Mouse (Mus musculus) macrophage (primary cell): ENCODE measurements around the gene Def8. TPM values are rescaled to one million over a fixed set of nuclear protein-coding genes. Genes with fewer than 3 reads are reported as not detected.
"Not testable (repeated sequence)": the region's sequence is repeated elsewhere in the genome, so short reads cannot be mapped to it uniquely, and the experiment has no call there.

Experiments
- H3K27ac ChIP-seq: fragments of 350-480 bp; formaldehyde crosslinking; 2 replicates; pipeline ENCODE4 v1.9.0; 2021
- H3K36me3 ChIP-seq: fragments of 350-480 bp; formaldehyde crosslinking; 2 replicates; pipeline ENCODE4 v1.9.0; 2021; ENCODE audit errors: inconsistent target
- H3K4me3 ChIP-seq: fragments of 350-480 bp; formaldehyde crosslinking; 2 replicates; pipeline ENCODE4 v1.9.0; 2021; ENCODE audit errors: inconsistent target
- H3K79me2 ChIP-seq: fragments of 350-480 bp; formaldehyde crosslinking; 2 replicates; pipeline ENCODE4 v1.9.0; 2021; ENCODE audit errors: inconsistent target
- WGBS: methylation state at CpG from one replicate; pipeline ENCODE4 v1.1.7; 2026; ENCODE audit warnings: inconsistent platforms; ENCODE audit not compliant: missing documents; 5-methylcytosine and 5-hydroxymethylcytosine counted together
- polyA plus RNA-seq: library from polyadenylated mRNA; stranded (reverse); fragments of 250-400 nt; gene quantifications from 3 replicates; pipeline ENCODE4 v1.2.4, GENCODE M21; 2018; ENCODE audit warnings: inconsistent platforms

Def8 gene
- polyA plus RNA-seq, 1 experiment from 2014 or later = 10.3 TPM

- Histone ChIP-seq H3K79me2 (no peaks in the 10 kb centered on the region), H3K36me3 (peaks cover 2% of the 10 kb centered on the region; the same call in 1 of the 2 replicates), H3K27ac (no peak overlapping the region), H3K4me3 (no peak overlapping the region)
- WGBS = 88% methylated on average over 13 of the region's 13 CpGs
Measured at GRCm38 (mm10) chr8:123407612-123408011, 15.7 kb upstream of the Def8 start.

GRCm38 (mm10) chr8:123408586-123409544, 14.5 kb upstream of the Def8 start:
- 38% methylated on average over 7 of the region's 9 CpGs for WGBS
- Histone ChIP-seq H3K27ac (no peak overlapping the region), H3K36me3 (no peaks in the 10 kb centered on the region), H3K4me3 (no peak overlapping the region), H3K79me2 (no peaks in the 10 kb centered on the region)

- no peak overlapping the region for H3K27ac ChIP-seq
- no peak overlapping the region for H3K4me3 ChIP-seq
- H3K36me3 ChIP-seq = no peaks in the 10 kb centered on the region
- WGBS = 72% methylated on average over 8 of the region's 8 CpGs
- H3K79me2 ChIP-seq = no peaks in the 10 kb centered on the region
Measured at GRCm38 (mm10) chr8:123410049-123410587, 13.2 kb upstream of the Def8 start.

- no peaks in the 10 kb centered on the region for H3K79me2 ChIP-seq
- H3K27ac ChIP-seq = no peak overlapping the region
- WGBS = 19% methylated on average over 11 of the region's 11 CpGs
- H3K36me3 ChIP-seq = no peaks in the 10 kb centered on the region
- no peak overlapping the region for H3K4me3 ChIP-seq
Measured at GRCm38 (mm10) chr8:123410788-123411187, 12.5 kb upstream of the Def8 start.

- Histone ChIP-seq H3K79me2 (no peaks in the 10 kb centered on the region), H3K36me3 (no peaks in the 10 kb centered on the region), H3K4me3 (no peak within 1 kb of the TSS), H3K27ac (no peak within 1 kb of the TSS)
- under 1% methylated on average over 29 of the region's 29 CpGs for WGBS
Measured at GRCm38 (mm10) chr8:123411246-123411645, 12.1 kb upstream of the Def8 start, which contains the start of gene Tubb3. Tubb3 (plus strand) TSS chr8:123411424.

- Histone ChIP-seq H3K36me3 (no peaks in the 10 kb centered on the region), H3K27ac (no peak overlapping the region), H3K4me3 (no peak overlapping the region), H3K79me2 (no peaks in the 10 kb centered on the region)
- WGBS = 23% methylated on average over 16 of the region's 16 CpGs
Measured at GRCm38 (mm10) chr8:123411781-123412327, 11.5 kb upstream of the Def8 start.

- no peak overlapping the region for H3K27ac ChIP-seq
- no peak overlapping the region for H3K4me3 ChIP-seq
- H3K79me2 ChIP-seq = no peaks in the 10 kb centered on the region
- WGBS = 12% methylated on average over 11 of the region's 12 CpGs
- H3K36me3 ChIP-seq = no peaks in the 10 kb centered on the region
Measured at GRCm38 (mm10) chr8:123412560-123413170, 10.7 kb upstream of the Def8 start.

GRCm38 (mm10) chr8:123414255-123414654, 9.1 kb upstream of the Def8 start:
- WGBS = 23% methylated on average over 9 of the region's 9 CpGs

GRCm38 (mm10) chr8:123414997-123415696, 8.2 kb upstream of the Def8 start:
- H3K36me3 ChIP-seq, H3K27ac ChIP-seq, H3K4me3 ChIP-seq, H3K79me2 ChIP-seq: not testable (repeated sequence)
- WGBS = 67% methylated on average over 3 of the region's 5 CpGs

More at GRCm38 (mm10) chr8:123414255-123414654, 9.1 kb upstream of the Def8 start:
- H3K4me3 ChIP-seq = no peak overlapping the region
- H3K79me2 ChIP-seq = no peaks in the 10 kb centered on the region
- H3K36me3 ChIP-seq = no peaks in the 10 kb centered on the region
- H3K27ac ChIP-seq = no peak overlapping the region

GRCm38 (mm10) chr8:123415967-123416943, 7.1 kb upstream of the Def8 start:
- no peaks in the 10 kb centered on the region for H3K79me2 ChIP-seq
- H3K4me3 ChIP-seq = no peak overlapping the region
- WGBS = 79% methylated on average over 7 of the region's 8 CpGs
- H3K36me3 ChIP-seq = no peaks in the 10 kb centered on the region
- no peak overlapping the region for H3K27ac ChIP-seq

- no peaks in the 10 kb centered on the region for H3K36me3 ChIP-seq
- no peak overlapping the region for H3K4me3 ChIP-seq
- H3K79me2 ChIP-seq = no peaks in the 10 kb centered on the region
- H3K27ac ChIP-seq = no peak overlapping the region
- WGBS = 77% methylated on average over 8 of the region's 8 CpGs
Measured at GRCm38 (mm10) chr8:123416944-123417555, 6.3 kb upstream of the Def8 start.

GRCm38 (mm10) chr8:123419711-123420110, 3.6 kb upstream of the Def8 start:
- 56% methylated on average over 3 of the region's 4 CpGs for WGBS
- Histone ChIP-seq H3K4me3 (no peak overlapping the region), H3K79me2 (no peaks in the 10 kb centered on the region), H3K36me3 (no peaks in the 10 kb centered on the region), H3K27ac (no peak overlapping the region)
